Comparison of ENCODE assay signal across 25 mouse cellular contexts in the genomic region with DNA sequence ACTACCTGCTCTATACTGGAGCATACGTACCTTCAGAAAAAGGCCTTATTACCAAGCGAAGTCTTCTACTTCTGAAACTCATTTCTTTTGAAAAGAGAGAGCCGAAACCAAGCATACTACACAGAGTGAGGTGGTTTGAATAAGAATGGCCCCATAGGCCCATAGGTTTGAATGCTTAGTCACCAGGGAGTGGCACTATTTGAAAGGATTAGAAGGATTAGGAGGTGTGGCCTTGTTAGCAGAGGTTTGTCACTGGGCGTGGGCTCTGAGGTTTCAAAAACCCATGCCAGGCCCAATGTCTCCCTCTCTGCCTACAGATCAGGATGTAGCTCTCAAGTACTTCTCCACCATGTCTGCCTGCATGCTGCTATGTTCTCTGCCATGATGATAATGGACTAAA.
"Had no signal": no experiment of that assay in that cellular context is flagged by ENCODE, and none has a peak within 500 bp of the region (broad histone marks: within the 10 kb centered on the region; RNA-seq: fewer than 3 reads in every experiment).

No protein-coding gene starts in this region.

- H3K4me2 ChIP-seq: embryonic facial prominence, embryonic 12.5 days; embryonic facial prominence, embryonic 13.5 days; embryonic facial prominence, embryonic 15.5 days; forebrain, embryonic 12.5 days; forebrain, embryonic 13.5 days; forebrain, embryonic 15.5 days had no signal

- H3K9me3 ChIP-seq: embryonic facial prominence, embryonic 10.5 days; embryonic facial prominence, embryonic 12.5 days; embryonic facial prominence, embryonic 13.5 days; embryonic facial prominence, embryonic 15.5 days; forebrain, embryonic 13.5 days; forebrain, embryonic 15.5 days had no signal

- H3K36me3 ChIP-seq: embryonic facial prominence, embryonic 10.5 days; embryonic facial prominence, embryonic 12.5 days; embryonic facial prominence, embryonic 13.5 days; embryonic facial prominence, embryonic 15.5 days; forebrain, embryonic 10.5 days; forebrain, embryonic 12.5 days; forebrain, embryonic 15.5 days had no signal

- ATAC-seq: forebrain, embryonic 13.5 days; forebrain, embryonic 14.5 days; forebrain, embryonic 15.5 days; forebrain, embryonic 16.5 days; forebrain, postnatal 0 days had no signal

- H3K27ac ChIP-seq: embryonic facial prominence, embryonic 10.5 days; embryonic facial prominence, embryonic 12.5 days; embryonic facial prominence, embryonic 13.5 days; embryonic facial prominence, embryonic 15.5 days; forebrain, embryonic 10.5 days; forebrain, embryonic 12.5 days; forebrain, embryonic 13.5 days; forebrain, embryonic 15.5 days; gastrocnemius, adult 2 months; heart, adult 2 months had no signal

- H3K4me3 ChIP-seq: embryonic facial prominence, embryonic 10.5 days; embryonic facial prominence, embryonic 12.5 days; embryonic facial prominence, embryonic 13.5 days; embryonic facial prominence, embryonic 15.5 days; erythroblast, embryonic 14.5 days; forebrain, embryonic 10.5 days; forebrain, embryonic 12.5 days; forebrain, embryonic 13.5 days; forebrain, embryonic 15.5 days; gastrocnemius, adult 2 months; heart, adult 2 months had no signal

- DNase-seq: cerebellum, adult 9-11 months; cerebellum, postnatal 10 days; cerebellum, postnatal 14 days; cerebellum, postnatal 25 days; cerebellum, postnatal 36 days; embryo, embryonic 11 days; forebrain, postnatal 0 days; gastrocnemius, adult 2 months; gastrocnemius, postnatal 10 days; gastrocnemius, postnatal 14 days; gastrocnemius, postnatal 25 days; gastrocnemius, postnatal 36 days; heart, adult 18-20 months; heart, adult 2 months had no signal

- H3K27me3 ChIP-seq: embryonic facial prominence, embryonic 12.5 days; embryonic facial prominence, embryonic 13.5 days; embryonic facial prominence, embryonic 15.5 days; forebrain, embryonic 12.5 days; forebrain, embryonic 13.5 days; forebrain, embryonic 15.5 days had no signal

- H3K9ac ChIP-seq: embryonic facial prominence, embryonic 12.5 days; embryonic facial prominence, embryonic 13.5 days; embryonic facial prominence, embryonic 15.5 days; forebrain, embryonic 12.5 days; forebrain, embryonic 13.5 days; forebrain, embryonic 15.5 days; forebrain, postnatal 0 days had no signal
